Mouse (Mus musculus): ENCODE data around the gene Xpot.

GRCm38 (mm10) chr10:121628561-121629040 is 2.5 kb upstream of the Xpot start:
- TF ChIP-seq CTCF (IDR thresholded peaks at IDR 0.05; ENCODE audit: extremely low read depth, insufficient read length, insufficient replicate concordance, low read depth, low read length) (no peak), POLR2A (IDR thresholded peaks at IDR 0.05; ENCODE audit: low read depth, low read length) (no peak)
